Mouse (Mus musculus): Measurements from ENCODE around the gene Galnt9.

- TF ChIP-seq CTCF (IDR thresholded peaks at IDR 0.05; ENCODE audit: low read depth, low read length): no peak
- no peak for TF ChIP-seq POLR2A (IDR thresholded peaks at IDR 0.05; ENCODE audit: borderline replicate concordance, low read depth, low read length)
Observed at GRCm38 (mm10) chr5:110505611-110506294, 38.4 kb upstream of the Galnt9 start.
